Mouse (Mus musculus): Measurements from ENCODE around the gene Morf4l2.

DNA sequence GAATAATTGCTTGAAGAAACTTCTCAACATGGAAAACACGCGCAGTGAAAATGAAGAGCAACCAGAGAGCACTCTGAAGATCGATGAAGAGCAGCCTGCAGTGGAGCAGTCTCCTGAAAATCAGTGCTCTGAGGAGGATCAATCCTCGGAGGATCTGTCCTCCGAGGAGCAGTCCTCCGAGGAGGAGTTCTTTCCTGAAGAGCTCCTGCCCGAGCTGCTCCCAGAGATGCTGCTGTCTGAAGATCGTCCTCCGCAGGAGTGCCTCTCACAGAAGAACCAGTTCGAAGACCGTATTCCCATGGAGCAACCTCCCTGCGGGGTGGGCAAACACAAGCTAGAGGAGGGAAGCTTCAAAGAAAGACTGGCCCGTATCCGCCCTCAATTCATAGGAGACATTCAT, 34.7 kb downstream of the Morf4l2 start:
- TF ChIP-seq POLR2A (IDR thresholded peaks at IDR 0.05; ENCODE audit: low read depth, low read length): no peak
- no peak for TF ChIP-seq CTCF (IDR thresholded peaks at IDR 0.05; ENCODE audit: borderline replicate concordance, insufficient read depth, low read length)
